Mouse (Mus musculus): ENCODE results near the gene Rbm4b. TPM values are rescaled to one million over a fixed set of nuclear protein-coding genes. Genes with fewer than 3 reads are reported as not detected.
A peak's percentile ranks its signal among the peaks of the same experiment; 100 is the strongest.
"Not testable (repeated sequence)": the region's sequence is repeated elsewhere in the genome, so short reads cannot be mapped to it uniquely, and the experiment has no call there.

Rbm4b gene
- total RNA-seq, 2 experiments from 2014 or later: 16.6 to 18.0 TPM

DNA sequence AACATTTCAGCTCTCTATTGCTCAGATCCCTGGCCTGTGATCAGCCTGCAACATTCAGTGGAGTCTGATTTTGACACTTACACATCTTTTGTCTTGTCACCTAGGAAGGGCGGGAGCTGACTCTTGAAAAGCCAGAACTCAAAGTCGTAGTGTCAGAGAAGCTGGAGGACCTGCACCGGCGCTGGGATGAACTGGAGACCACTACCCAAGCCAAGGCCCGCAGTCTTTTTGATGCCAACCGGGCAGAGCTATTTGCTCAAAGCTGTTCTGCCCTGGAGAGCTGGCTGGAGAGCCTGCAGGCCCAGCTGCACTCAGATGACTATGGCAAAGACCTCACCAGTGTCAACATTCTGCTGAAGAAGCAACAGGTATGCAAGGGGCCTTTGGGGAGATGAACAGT lies 14.1 kb upstream of the Rbm4b start:
- intact Hi-C loops (cut with DNase I): loop anchor here (5.0 kb wide), 2 partner anchors 115 to 245 kb away; partner anchors contain the start of genes 2010003K11Rik and Rce1
- DNase-seq (ENCODE audit: low spot score in 2 of 2): peak in 1 of 2 experiments; percentile 3

DNA sequence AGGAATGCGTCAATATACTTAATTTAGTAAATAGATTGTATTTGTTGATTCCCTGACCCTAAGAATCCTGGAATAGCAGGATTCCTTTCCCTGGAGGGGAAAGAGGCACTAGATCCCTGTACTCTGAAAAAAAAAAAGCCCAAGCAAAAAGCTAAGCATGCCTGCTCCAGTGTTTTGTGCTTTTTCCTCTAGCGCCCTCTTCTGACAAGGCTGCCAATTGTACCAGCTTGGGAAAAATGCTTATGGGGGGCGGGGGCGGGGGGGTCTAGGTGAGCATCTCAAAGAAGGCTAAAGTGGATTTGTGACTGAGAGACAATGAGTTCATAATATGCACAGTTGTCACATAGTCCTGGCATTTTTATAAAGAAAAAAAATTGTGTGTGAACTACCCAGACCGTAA lies 12.8 kb upstream of the Rbm4b start:
- intact Hi-C loops (cut with DNase I): loop anchor here (5.0 kb wide), 2 partner anchors 116 to 246 kb away; partner anchors contain the start of genes 2010003K11Rik and Rce1
- DNase-seq (ENCODE audit: low spot score in 2 of 2): peak in 1 of 2 experiments; percentile 5

DNA sequence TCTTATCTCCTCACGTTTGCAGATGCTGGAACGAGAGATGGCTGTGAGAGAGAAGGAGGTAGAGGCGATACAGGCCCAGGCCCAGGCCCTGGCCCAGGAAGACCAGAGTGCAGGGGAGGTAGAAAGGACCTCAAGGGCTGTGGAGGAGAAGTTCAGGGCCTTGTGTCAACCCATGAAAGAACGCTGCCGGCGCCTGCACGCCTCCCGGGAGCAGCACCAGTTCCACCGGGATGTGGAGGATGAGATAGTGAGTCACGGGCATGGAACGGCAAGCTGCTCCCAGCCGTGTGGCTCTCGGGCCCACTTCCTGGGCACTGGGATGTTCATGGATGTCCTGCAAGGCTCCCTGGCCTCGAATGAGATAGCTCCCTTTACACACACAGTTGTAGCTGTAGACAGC lies 12.3 kb upstream of the Rbm4b start:
- intact Hi-C loops (cut with DNase I): loop anchor here (5.0 kb wide), 2 partner anchors 117 to 247 kb away; partner anchors contain the start of genes 2010003K11Rik and Rce1

DNA sequence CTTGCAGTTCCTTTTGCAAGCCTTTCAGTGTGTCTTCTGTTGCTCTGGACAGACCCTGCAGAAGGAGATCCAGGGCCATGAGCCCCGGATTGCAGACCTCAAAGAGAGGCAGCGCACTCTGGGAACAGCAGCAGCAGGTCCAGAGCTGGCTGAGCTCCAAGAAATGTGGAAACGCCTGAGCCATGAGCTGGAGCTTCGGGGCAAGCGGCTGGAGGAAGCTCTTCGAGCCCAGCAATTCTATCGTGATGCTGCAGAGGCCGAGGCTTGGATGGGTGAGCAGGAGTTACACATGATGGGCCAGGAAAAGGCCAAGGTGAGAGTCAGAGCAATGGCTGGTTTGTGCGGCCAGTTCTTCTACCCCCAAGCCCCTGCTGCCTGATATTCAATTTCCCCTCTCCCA lies 11.2 kb upstream of the Rbm4b start:
- intact Hi-C loops (cut with DNase I): no loop called here
- DNase-seq (ENCODE audit: low spot score in 2 of 2): peak in 1 of 2 experiments; percentile 14

More for the DNA sequence above, 12.3 kb upstream of the Rbm4b start:
- DNase-seq (ENCODE audit: low spot score in 2 of 2): peak in 1 of 2 experiments; percentile 16

DNA sequence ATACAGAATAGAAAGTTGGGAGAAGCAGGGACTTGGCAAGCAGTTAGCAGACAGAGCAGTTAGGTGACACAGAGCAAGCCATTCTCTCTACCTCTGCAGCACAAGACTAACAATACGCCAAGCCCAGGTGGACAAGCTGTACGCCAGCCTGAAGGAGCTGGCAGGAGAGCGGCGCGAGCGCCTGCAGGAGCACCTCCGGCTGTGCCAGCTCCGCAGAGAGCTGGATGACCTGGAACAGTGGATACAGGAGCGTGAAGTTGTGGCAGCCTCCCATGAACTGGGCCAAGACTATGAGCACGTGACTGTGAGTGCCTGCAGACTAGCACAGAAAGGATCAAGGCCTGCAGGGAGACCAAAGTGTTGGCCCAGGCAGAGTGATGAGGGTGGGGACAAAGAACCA lies 10.6 kb upstream of the Rbm4b start:
- intact Hi-C loops (cut with DNase I): no loop called here
- peak in 1 of 2 experiments; percentile 23 for DNase-seq (ENCODE audit: low spot score in 2 of 2)

DNA sequence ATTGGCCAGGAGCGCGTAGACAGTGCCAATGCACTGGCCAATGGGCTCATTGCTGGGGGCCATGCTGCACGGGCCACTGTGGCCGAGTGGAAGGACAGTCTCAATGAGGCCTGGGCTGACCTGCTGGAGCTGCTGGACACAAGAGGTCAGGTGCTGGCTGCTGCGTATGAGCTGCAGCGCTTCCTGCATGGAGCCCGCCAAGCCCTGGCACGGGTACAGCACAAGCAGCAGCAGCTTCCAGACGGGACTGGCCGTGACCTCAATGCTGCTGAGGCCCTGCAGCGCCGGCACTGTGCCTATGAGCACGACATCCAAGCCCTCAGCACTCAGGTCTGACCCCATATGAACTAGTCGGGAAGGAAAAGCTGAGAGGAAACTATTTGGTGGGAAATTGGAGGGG lies 9.7 kb upstream of the Rbm4b start:
- DNase-seq (ENCODE audit: low spot score in 2 of 2): peak in 1 of 2 experiments; percentile 15
- intact Hi-C loops (cut with DNase I): no loop called here

GRCm38 (mm10) chr19:4747631-4748312 lies 8.5 kb upstream of the Rbm4b start:
- DNase-seq (ENCODE audit: low spot score in 2 of 2): no peak
- intact Hi-C loops (cut with DNase I): no loop called here

- intact Hi-C loops (cut with DNase I): no loop called here
- DNase-seq (ENCODE audit: low spot score in 2 of 2): no peak
Observed at GRCm38 (mm10) chr19:4748493-4748892, 7.8 kb upstream of the Rbm4b start.

- intact Hi-C loops (cut with DNase I): no loop called here
- DNase-seq (ENCODE audit: low spot score in 2 of 2): no peak
Observed at GRCm38 (mm10) chr19:4749975-4750374, 6.3 kb upstream of the Rbm4b start.

- intact Hi-C loops (cut with DNase I): loop anchor here (2.0 to 5.0 kb wide), 5 partner anchors 37 to 207 kb away; partner anchors contain the start of genes Bbs1, Gm21992, Mrpl11 and Rbm14
- peak; percentile 84 to 86 for DNase-seq (ENCODE audit: low spot score in 2 of 2)
Observed at GRCm38 (mm10) chr19:4755565-4756192, 618 bp upstream of the Rbm4b start.

DNA sequence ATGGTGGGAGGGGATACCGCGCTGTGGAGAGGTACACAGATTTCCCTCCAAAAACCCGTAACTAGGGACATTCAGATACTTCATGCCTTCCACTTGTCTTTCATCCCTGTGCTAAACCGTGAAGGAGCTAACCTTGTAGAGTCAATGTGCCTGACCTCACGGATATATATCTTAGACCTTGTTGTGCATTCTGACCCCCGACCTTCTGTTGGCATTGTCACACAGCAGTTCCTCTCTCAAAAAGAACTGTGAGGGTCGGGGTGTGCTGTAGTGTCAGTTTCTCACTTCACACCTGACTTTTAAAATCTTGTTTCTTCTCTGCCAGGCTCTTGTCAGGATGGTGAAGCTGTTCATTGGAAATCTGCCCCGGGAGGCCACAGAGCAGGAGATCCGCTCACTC lies 624 bp downstream of the Rbm4b start:
- intact Hi-C loops (cut with DNase I): loop anchor here (2.0 to 5.0 kb wide), 5 partner anchors 35 to 205 kb away; partner anchors contain the start of genes Bbs1, Gm21992, Mrpl11 and Rbm14
- no peak for DNase-seq (ENCODE audit: low spot score in 2 of 2)

DNA sequence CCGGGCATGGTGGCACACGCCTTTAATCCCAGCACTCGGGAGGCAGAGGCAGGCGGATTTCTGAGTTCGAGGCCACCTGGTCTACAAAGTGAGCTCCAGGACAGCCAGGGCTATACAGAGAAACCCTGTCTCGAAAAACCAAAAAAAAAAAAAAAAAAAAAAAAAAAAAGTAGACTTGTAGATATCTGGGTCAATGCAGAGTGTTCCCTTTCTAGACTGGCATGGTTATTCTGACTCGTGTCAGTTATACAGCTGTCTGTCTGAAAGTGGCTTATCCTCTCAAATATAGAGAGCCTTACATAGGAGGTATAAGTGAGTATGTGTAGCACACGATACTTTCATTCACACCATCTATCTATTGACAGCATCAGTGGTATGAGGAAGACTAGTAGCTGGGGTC lies 4.2 kb downstream of the Rbm4b start:
- intact Hi-C loops (cut with DNase I); DNase-seq (ENCODE audit: low spot score in 2 of 2): not testable (repeated sequence)

- intact Hi-C loops (cut with DNase I): no loop called here
- DNase-seq (ENCODE audit: low spot score in 2 of 2): no peak
Observed at GRCm38 (mm10) chr19:4762876-4763275, 6.6 kb downstream of the Rbm4b start.

DNA sequence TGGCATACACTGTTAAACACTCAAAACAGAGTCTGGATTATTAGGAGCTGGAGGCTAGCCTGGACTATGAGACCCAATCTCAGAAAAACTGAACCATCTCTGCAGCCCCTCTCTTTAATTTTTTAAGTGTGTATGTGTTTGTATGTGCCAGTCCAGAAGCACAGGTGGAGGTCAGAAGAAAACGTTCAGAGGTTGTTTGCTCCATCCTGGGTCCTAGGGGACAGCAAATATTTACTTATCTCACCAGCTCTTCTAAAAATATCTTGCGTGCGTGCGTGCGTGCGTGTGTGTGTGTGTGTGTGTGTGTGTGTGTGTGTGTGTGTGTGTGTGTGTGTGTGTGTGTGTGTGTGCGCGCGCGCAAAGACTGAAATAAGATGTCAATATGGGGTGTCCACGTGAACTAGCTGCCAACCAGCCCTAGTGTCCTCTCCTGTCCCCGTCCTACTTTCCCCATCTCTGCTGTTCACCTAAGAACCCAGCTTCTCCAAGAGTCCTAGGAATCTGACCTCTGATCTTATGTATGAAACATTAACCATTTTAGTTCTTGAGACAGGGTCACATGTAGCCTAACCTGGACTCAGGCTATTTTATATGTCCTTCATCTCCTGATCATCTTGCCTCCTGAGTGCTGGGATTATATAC lies 11.3 kb downstream of the Rbm4b start:
- intact Hi-C loops (cut with DNase I): no loop called here
- DNase-seq (ENCODE audit: low spot score in 2 of 2): no peak

DNA sequence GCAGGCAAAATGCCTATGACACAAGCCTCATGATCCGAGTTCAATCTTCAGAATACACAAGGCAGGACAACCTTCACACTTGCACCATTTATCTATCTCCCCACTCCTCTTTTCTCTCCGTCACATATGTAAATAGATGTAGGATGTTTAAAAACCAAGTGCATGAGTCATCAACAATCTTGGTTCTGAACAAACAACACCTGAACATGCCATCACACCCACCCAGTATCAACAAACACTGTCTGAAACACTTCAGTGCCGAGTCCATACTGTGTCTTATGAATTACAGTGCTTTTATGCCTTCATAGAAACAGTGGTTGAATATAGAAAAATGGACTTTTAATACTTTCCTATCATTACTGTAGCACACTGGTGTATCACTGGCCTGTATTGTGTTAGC lies 16.5 kb downstream of the Rbm4b start:
- DNase-seq (ENCODE audit: low spot score in 2 of 2): no peak
- intact Hi-C loops (cut with DNase I): no loop called here

DNA sequence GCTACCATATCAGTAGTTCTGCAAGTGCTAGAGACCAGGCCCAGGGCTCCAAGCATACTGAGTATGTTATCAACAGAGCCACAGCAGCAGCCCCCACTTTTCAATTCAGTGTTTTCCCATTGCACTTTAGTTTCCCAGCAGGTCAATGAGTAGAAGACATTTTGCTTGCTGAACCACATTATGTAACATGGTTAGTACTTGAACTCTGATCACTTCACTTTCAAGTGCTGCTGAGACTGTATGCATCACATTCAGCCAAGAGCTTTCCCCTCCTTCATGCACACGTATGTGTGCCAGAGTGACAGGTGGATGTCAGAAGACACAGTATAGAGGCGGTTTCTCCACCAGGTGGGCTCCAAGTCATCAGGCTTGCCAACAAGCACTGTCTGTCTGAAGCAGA lies 26.6 kb downstream of the Rbm4b start:
- no peak for DNase-seq (ENCODE audit: low spot score in 2 of 2)
- intact Hi-C loops (cut with DNase I): no loop called here

- intact Hi-C loops (cut with DNase I): no loop called here
- no peak for DNase-seq (ENCODE audit: low spot score in 2 of 2)
Observed at GRCm38 (mm10) chr19:4785206-4785605, 28.9 kb downstream of the Rbm4b start.

DNA sequence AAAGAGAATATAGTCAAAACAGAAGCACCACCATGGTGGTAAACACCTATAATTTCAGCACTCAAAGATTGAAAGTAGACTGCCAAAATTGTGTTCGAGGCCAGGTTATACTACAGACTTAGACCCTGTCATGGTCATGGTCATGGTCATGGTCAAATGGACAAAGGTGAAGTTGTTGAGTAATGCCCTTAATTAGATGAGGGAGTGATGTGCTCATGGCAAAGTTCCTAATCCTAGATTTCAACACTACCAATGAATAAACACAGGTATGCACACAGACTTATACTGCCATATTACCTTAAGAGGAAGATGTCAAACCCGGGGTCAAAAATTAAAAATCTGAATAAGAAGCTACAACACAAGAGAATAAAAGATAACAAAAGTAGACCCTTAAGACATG lies 30.0 kb downstream of the Rbm4b start:
- DNase-seq (ENCODE audit: low spot score in 2 of 2): no peak
- intact Hi-C loops (cut with DNase I): no loop called here

DNA sequence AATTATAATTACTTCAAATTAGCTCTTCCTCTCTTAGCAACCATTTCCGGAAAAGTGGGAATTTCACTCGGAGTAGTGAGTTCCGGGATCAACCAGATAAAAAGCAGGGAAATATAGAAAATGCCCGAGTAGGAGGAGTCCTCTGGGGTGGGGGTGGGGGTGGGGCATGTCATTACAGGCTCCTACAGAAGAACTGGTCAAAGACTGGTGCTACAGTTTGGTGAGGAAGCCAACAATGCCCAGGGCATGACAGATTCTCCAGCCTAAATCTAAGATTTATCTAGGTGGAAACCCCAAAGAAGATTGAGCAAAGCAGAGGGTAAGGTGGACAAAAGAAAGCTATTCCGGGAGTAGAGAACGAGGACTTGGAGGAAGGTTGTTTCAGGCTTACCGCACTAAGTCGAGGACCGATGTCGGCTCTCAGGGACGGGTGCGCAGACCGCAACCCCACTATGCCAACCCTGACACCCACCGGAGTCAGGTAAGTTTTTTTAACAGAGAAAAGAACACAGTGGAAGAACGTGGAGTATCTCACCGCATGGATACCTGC lies 37.1 kb downstream of the Rbm4b start:
- intact Hi-C loops (cut with DNase I): loop anchor here (5.0 kb wide), 1 partner anchor 36 kb away; the partner anchor contains the start of gene Rbm4b
- no peak for DNase-seq (ENCODE audit: low spot score in 2 of 2)

DNA sequence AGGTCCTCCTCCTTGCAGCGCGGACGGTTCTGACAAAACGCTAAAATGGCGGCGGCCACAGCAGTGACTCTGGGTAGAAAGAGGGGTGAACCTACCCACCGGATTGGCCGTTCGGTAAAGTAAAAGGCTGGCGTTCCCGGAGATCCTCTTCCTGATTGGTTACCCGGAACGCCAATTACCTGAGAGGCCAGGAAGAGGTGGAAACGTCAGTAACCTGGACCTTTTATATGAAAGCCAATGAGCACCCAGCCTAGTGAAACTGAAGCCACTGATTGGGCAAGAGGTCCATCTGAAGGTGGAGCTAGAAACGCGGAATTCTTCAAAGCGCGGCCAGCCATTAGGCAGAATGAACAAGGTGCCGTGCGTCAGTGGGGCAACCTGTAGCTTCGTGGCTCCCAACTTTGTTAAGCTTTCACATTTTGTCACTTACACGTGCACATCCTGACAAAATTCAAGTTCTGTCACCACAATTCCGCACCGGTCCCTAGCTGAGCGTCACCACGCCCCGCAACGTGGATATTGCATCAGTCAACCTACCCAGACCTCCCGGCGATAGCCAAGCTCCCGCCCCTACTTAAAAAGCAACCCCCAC lies 37.6 kb downstream of the Rbm4b start, which contains the start of gene Rbm4:
TSS of gene Rbm4 (minus strand) at position 71 of the 592 bp plus-strand sequence.
- peak; percentile 96 to 98 for DNase-seq (ENCODE audit: low spot score in 2 of 2)
- intact Hi-C loops (cut with DNase I): loop anchor here (5.0 kb wide), 1 partner anchor 37 kb away; the partner anchor contains the start of gene Rbm4b

Measured in left cerebral cortex, postnatal 36 days (tissue).